ENCODE assay signal across 8 mouse cellular contexts in genomic region chr10:127513501-127514091, GRCm38 (mm10). TPM values are rescaled to one million over a fixed set of nuclear protein-coding genes. Genes with fewer than 3 reads are reported as not detected.
DNase-seq lines count a peak whose midpoint lies in the region; ATAC-seq and TF ChIP-seq lines count a peak whose summit lies in the region.

No protein-coding gene starts in this region.

- H3K27ac ChIP-seq in MEL (ENCODE audit: control insufficient read depth, low read depth, low read length), result peak overlapping the region; percentile 83
- peak overlapping the region; percentile 100 for H3K27ac ChIP-seq in hindbrain, embryonic 13.5 days
- H3K27ac ChIP-seq in midbrain, embryonic 14.5 days (replicated peaks; ENCODE audit: low read depth, low read length), result peak overlapping the region; percentile 99

- TF ChIP-seq CTCF in MEL (IDR thresholded peaks at IDR 0.05 in 2 of 3, conservative IDR thresholded peaks at IDR 0.05 in 1 of 3; ENCODE audit: control insufficient read depth in 1 of 3, insufficient read depth in 1 of 3, low read depth in 2 of 3, low read length in 3 of 3, poor library complexity in 1 of 3, severe bottlenecking in 1 of 3), result peak in 1 of 3 experiments; percentile 9; a peak in 1 of 6 replicates

- 2% methylated on average over 16 of the region's 16 CpGs for WGBS in hindbrain, embryonic 13.5 days
- WGBS in midbrain, embryonic 14.5 days, result under 1% methylated on average over 16 of the region's 16 CpGs

- H3K9ac ChIP-seq in MEL (ENCODE audit: control insufficient read depth, low read depth, low read length, poor library complexity, severe bottlenecking), result peak overlapping the region; percentile 65
- peak overlapping the region; percentile 53 for H3K9ac ChIP-seq in hindbrain, embryonic 13.5 days
- H3K9ac ChIP-seq in midbrain, embryonic 14.5 days (replicated peaks; ENCODE audit: low read length), result no peak overlapping the region; the same call in 1 of the 2 replicates

- H3K79me2 ChIP-seq in MEL (ENCODE audit: control insufficient read depth, insufficient read depth, low read length, poor library complexity), result no peaks in the 10 kb centered on the region; the same call in 1 of the 2 replicates

- peak overlapping the region; percentile 78 for H3K4me2 ChIP-seq in hindbrain, embryonic 13.5 days
- peak overlapping the region; percentile 89 for H3K4me2 ChIP-seq in midbrain, embryonic 14.5 days (ENCODE audit: low read length)

- peaks cover 21% of the 10 kb centered on the region for H3K36me3 ChIP-seq in erythroblast, embryonic 14.5 days (ENCODE audit: control insufficient read depth)
- peaks cover 0 to 11% of the 10 kb centered on the region in 2 experiments; a peak in 2 of 4 replicates for H3K36me3 ChIP-seq in MEL (ENCODE audit: control insufficient read depth in 1 of 2, insufficient read depth in 2 of 2, low read length in 2 of 2)
- H3K36me3 ChIP-seq in hindbrain, embryonic 13.5 days, result peaks cover 12% of the 10 kb centered on the region
- peaks cover 6% of the 10 kb centered on the region; the same call in 1 of the 2 replicates for H3K36me3 ChIP-seq in midbrain, embryonic 14.5 days (ENCODE audit: control insufficient read depth, insufficient read depth, low read length)

- TF ChIP-seq RAD21 in MEL (IDR thresholded peaks at IDR 0.05; ENCODE audit: low read depth, low read length), result no peak

- no peak for ATAC-seq in erythroblast, adult 5-6 weeks (replicated peaks; ENCODE audit: low FRiP score, poor library complexity, severe bottlenecking)
- ATAC-seq in hindbrain, embryonic 13.5 days (ENCODE audit: low FRiP score), result no peak
- ATAC-seq in midbrain, embryonic 14.5 days (ENCODE audit: low FRiP score, low TSS enrichment), result no peak

- peaks cover 13% of the 10 kb centered on the region; the same call in 1 of the 2 replicates for H3K9me3 ChIP-seq in erythroblast, embryonic 14.5 days (ENCODE audit: control insufficient read depth, low read length)
- H3K9me3 ChIP-seq in MEL (replicated peaks; ENCODE audit: insufficient read depth, low read length), result no peaks in the 10 kb centered on the region
- H3K9me3 ChIP-seq in hindbrain, embryonic 13.5 days, result no peaks in the 10 kb centered on the region
- no peaks in the 10 kb centered on the region for H3K9me3 ChIP-seq in midbrain, embryonic 14.5 days (ENCODE audit: control insufficient read depth, low read length)

- TF ChIP-seq EP300 in MEL (IDR thresholded peaks at IDR 0.05; ENCODE audit: low read depth in 1 of 2, low read length in 2 of 2), result peak in 1 of 2 experiments; percentile 43; a peak in 2 of 4 replicates

- peak in 1 of 2 experiments; percentile 23; a peak in 1 of 4 replicates for TF ChIP-seq POLR2A in MEL (IDR thresholded peaks at IDR 0.05; ENCODE audit: control insufficient read depth in 1 of 2, insufficient read depth in 1 of 2, low read depth in 1 of 2, low read length in 2 of 2, poor library complexity in 1 of 2)

- peak; percentile 93 for DNase-seq in MEL (ENCODE audit: low read depth, low spot score)
- DNase-seq in midbrain, embryonic 14.5 days, result peak; percentile 75
- DNase-seq in left cerebral cortex, adult 8-10 months (ENCODE audit: low spot score in 2 of 2), result no peak
- DNase-seq in Muller cell, postnatal 12 days (ENCODE audit: inconsistent ontology term), result no peak
- no peak for DNase-seq in spleen, adult 18-20 months

- H3K4me3 ChIP-seq in erythroblast, embryonic 14.5 days (replicated peaks), result peak overlapping the region; percentile 39
- peak overlapping the region; percentile 45 to 56 for H3K4me3 ChIP-seq in MEL (ENCODE audit: control insufficient read depth in 1 of 2, insufficient read depth in 1 of 2, low read depth in 2 of 2, low read length in 2 of 2)
- H3K4me3 ChIP-seq in hindbrain, embryonic 13.5 days, result peak overlapping the region; percentile 41; the same call in 1 of the 2 replicates
- H3K4me3 ChIP-seq in midbrain, embryonic 14.5 days (replicated peaks; ENCODE audit: low read depth, low read length), result 0 out of 2 replicates have a peak overlapping the region, but pooled peaks have one; percentile 10

- H3K27me3 ChIP-seq in erythroblast, embryonic 14.5 days (ENCODE audit: control insufficient read depth), result peaks cover 83% of the 10 kb centered on the region
- H3K27me3 ChIP-seq in MEL (ENCODE audit: control insufficient read depth in 1 of 2, insufficient read depth in 2 of 2, low read length in 2 of 2), result no peaks in the 10 kb centered on the region
- H3K27me3 ChIP-seq in hindbrain, embryonic 13.5 days, result peaks cover 38% of the 10 kb centered on the region
- H3K27me3 ChIP-seq in midbrain, embryonic 14.5 days (ENCODE audit: control insufficient read depth, insufficient read depth, low read length), result peaks cover 9% of the 10 kb centered on the region; the same call in 1 of the 2 replicates

- peaks cover 82% of the 10 kb centered on the region for H3K4me1 ChIP-seq in erythroblast, embryonic 14.5 days (ENCODE audit: control insufficient read depth)
- H3K4me1 ChIP-seq in MEL (ENCODE audit: control insufficient read depth in 1 of 2, insufficient read depth in 2 of 2, low read length in 2 of 2), result peaks cover 0 to 33% of the 10 kb centered on the region in 2 experiments; a peak in 3 of 4 replicates
- H3K4me1 ChIP-seq in hindbrain, embryonic 13.5 days (replicated peaks), result peaks cover 96% of the 10 kb centered on the region
- peaks cover 84% of the 10 kb centered on the region for H3K4me1 ChIP-seq in midbrain, embryonic 14.5 days (ENCODE audit: control insufficient read depth, insufficient read depth, low read length)

TF ChIP-seq in MEL, 35 proteins besides CTCF, POLR2A, EP300 and RAD21 (continues in another document):
- no peak for TF ChIP-seq ZMIZ1 (IDR thresholded peaks at IDR 0.05; ENCODE audit: low read depth, low read length)
- 0 out of 2 replicates have a peak, but pooled peaks have one; percentile 27 for TF ChIP-seq USF1 (IDR thresholded peaks at IDR 0.05; ENCODE audit: low read depth, low read length)
- no peak for TF ChIP-seq GATA1 (IDR thresholded peaks at IDR 0.05; ENCODE audit: low read depth, low read length)
- no peak for TF ChIP-seq MEF2A (IDR thresholded peaks at IDR 0.05; ENCODE audit: extremely low read depth, insufficient replicate concordance, low read depth, low read length, poor library complexity, severe bottlenecking)
- TF ChIP-seq MAX (IDR thresholded peaks at IDR 0.05; ENCODE audit: low read length), result no peak
- no peak for TF ChIP-seq USF2 (IDR thresholded peaks at IDR 0.05; ENCODE audit: borderline replicate concordance in 1 of 2, insufficient read depth in 1 of 2, low read depth in 1 of 2, low read length in 2 of 2)
- TF ChIP-seq ELF1 (IDR thresholded peaks at IDR 0.05; ENCODE audit: low read depth, low read length), result peak; percentile 32; the same call in 1 of the 2 replicates
- TF ChIP-seq MAFK (IDR thresholded peaks at IDR 0.05; ENCODE audit: borderline replicate concordance, low read depth, low read length), result no peak
- 0 out of 2 replicates have a peak, but pooled peaks have one; percentile 27 for TF ChIP-seq NRF1 (IDR thresholded peaks at IDR 0.05; ENCODE audit: insufficient read depth, low read depth, low read length, poor library complexity, severe bottlenecking)

RNA-seq across cellular contexts. Expression of gene Ndufa4l2, which starts 1.2 kb away (rescaled TPM):
- polyA plus RNA-seq in erythroblast, embryonic 14.5 days (2012), result 1.1 and 2.6 TPM in 2 replicates
- not detected in 2 replicates for total RNA-seq in erythroblast, adult 5-6 weeks (2015; ENCODE audit: low replicate concordance)
- not detected in 2 replicates for total RNA-seq in erythroblast, adult 5-6 weeks (2017; ENCODE audit: low replicate concordance)
- 21.8 and 28.6 TPM in 2 replicates for total RNA-seq in MEL (2012; rRNA removed)
- 10 to 100 TPM in 1 of 2 experiments, not detected in 1; 26.6 TPM for polyA plus RNA-seq in MEL (2012; ENCODE audit: insufficient read depth in 1 of 2, insufficient read length in 2 of 2, low read depth in 1 of 2, low replicate concordance in 2 of 2, missing spikeins in 1 of 2)
- 13.4 and 15.5 TPM in 2 replicates for polyA plus RNA-seq in hindbrain, embryonic 13.5 days (2015; fragmentation: Nextera tagmentation; extraction: Ambion mirVana)
- polyA plus RNA-seq in midbrain, embryonic 14.5 days (2014; fragmentation: Nextera tagmentation; extraction: Ambion mirVana), result 14.2 and 18.6 TPM in 2 replicates
- total RNA-seq in left cerebral cortex, adult 8-10 months (2022), result 1 to 10 TPM; 3.8 to 5.2 (median 4.6) TPM

RNA-seq across cellular contexts. Expression of gene Shmt2, which starts 8.6 kb away (rescaled TPM):
- polyA plus RNA-seq in erythroblast, embryonic 14.5 days (2012), result 27.8 and 31.8 TPM in 2 replicates
- total RNA-seq in erythroblast, adult 5-6 weeks (2015; ENCODE audit: low replicate concordance), result 17.9 and 19.9 TPM in 2 replicates
- 12.3 and 18.3 TPM in 2 replicates for total RNA-seq in erythroblast, adult 5-6 weeks (2017; ENCODE audit: low replicate concordance)
- 242 and 383 TPM in 2 replicates for total RNA-seq in MEL (2012; rRNA removed)
- polyA plus RNA-seq in MEL (2012; ENCODE audit: insufficient read depth in 1 of 2, insufficient read length in 2 of 2, low read depth in 1 of 2, low replicate concordance in 2 of 2, missing spikeins in 1 of 2), result 100 to 1,000 TPM; 263 to 582 TPM
- polyA plus RNA-seq in hindbrain, embryonic 13.5 days (2015; fragmentation: Nextera tagmentation; extraction: Ambion mirVana), result 52.7 and 57.5 TPM in 2 replicates
- 48.9 and 50.7 TPM in 2 replicates for polyA plus RNA-seq in midbrain, embryonic 14.5 days (2014; fragmentation: Nextera tagmentation; extraction: Ambion mirVana)
- total RNA-seq in left cerebral cortex, adult 8-10 months (2022), result 10 to 100 TPM; 24.4 to 33.6 (median 25.7) TPM

RNA-seq across cellular contexts. Expression of gene Stac3, which starts 12.1 kb away (rescaled TPM):
- polyA plus RNA-seq in erythroblast, embryonic 14.5 days (2012), result 0.04 and 0.05 TPM in 2 replicates
- not detected in 2 replicates for total RNA-seq in erythroblast, adult 5-6 weeks (2015; ENCODE audit: low replicate concordance)
- total RNA-seq in erythroblast, adult 5-6 weeks (2017; ENCODE audit: low replicate concordance), result not detected in 2 replicates
- total RNA-seq in MEL (2012; rRNA removed), result not detected in 2 replicates
- under 1 TPM in 1 of 2 experiments, not detected in 1; 0.25 TPM for polyA plus RNA-seq in MEL (2012; ENCODE audit: insufficient read depth in 1 of 2, insufficient read length in 2 of 2, low read depth in 1 of 2, low replicate concordance in 2 of 2, missing spikeins in 1 of 2)
- polyA plus RNA-seq in hindbrain, embryonic 13.5 days (2015; fragmentation: Nextera tagmentation; extraction: Ambion mirVana), result 2.5 TPM in 2 replicates
- 0.32 and 1.0 TPM in 2 replicates for polyA plus RNA-seq in midbrain, embryonic 14.5 days (2014; fragmentation: Nextera tagmentation; extraction: Ambion mirVana)
- 1 to 10 TPM; 2.3 to 4.5 (median 3.0) TPM for total RNA-seq in left cerebral cortex, adult 8-10 months (2022)

RNA-seq across cellular contexts. Expression of gene Nxph4, which starts 20.8 kb away (rescaled TPM):
- polyA plus RNA-seq in erythroblast, embryonic 14.5 days (2012), result not detected in 2 replicates
- total RNA-seq in erythroblast, adult 5-6 weeks (2015; ENCODE audit: low replicate concordance), result not detected in 2 replicates
- not detected in 2 replicates for total RNA-seq in erythroblast, adult 5-6 weeks (2017; ENCODE audit: low replicate concordance)
- total RNA-seq in MEL (2012; rRNA removed), result not detected in 2 replicates
- polyA plus RNA-seq in MEL (2012; ENCODE audit: insufficient read depth in 1 of 2, insufficient read length in 2 of 2, low read depth in 1 of 2, low replicate concordance in 2 of 2, missing spikeins in 1 of 2), result under 1 TPM in 1 of 2 experiments, not detected in 1; 0.24 TPM
- polyA plus RNA-seq in hindbrain, embryonic 13.5 days (2015; fragmentation: Nextera tagmentation; extraction: Ambion mirVana), result 139 and 176 TPM in 2 replicates
- polyA plus RNA-seq in midbrain, embryonic 14.5 days (2014; fragmentation: Nextera tagmentation; extraction: Ambion mirVana), result 106 and 134 TPM in 2 replicates
- total RNA-seq in left cerebral cortex, adult 8-10 months (2022), result 1 to 10 TPM; 6.6 to 9.7 (median 8.4) TPM

Comparison
In these comparisons a context has a peak if more than half of its experiments do, and no peak if none do; other contexts are left out.
1. DNase-seq: peak in MEL (single experiment) and midbrain, embryonic 14.5 days (single experiment); none in left cerebral cortex, adult 8-10 months (0 of 2), Muller cell, postnatal 12 days (single experiment) and spleen, adult 18-20 months (0 of 2).
2. Peak in every context shown above with its lines, with median percentiles within 50 percentile points of each other: H3K4me3 ChIP-seq and H3K27ac ChIP-seq.